Mouse (Mus musculus) heart, embryonic 13.5 days (tissue): ENCODE results near the gene Chordc1. TPM values are rescaled to one million over a fixed set of nuclear protein-coding genes. Genes with fewer than 3 reads are reported as not detected.
"Not testable (repeated sequence)": the region's sequence is repeated elsewhere in the genome, so short reads cannot be mapped to it uniquely, and the experiment has no call there.

Experiments used
- ATAC-seq: fragments of 200-750 bp; cut with Nextera tagmentation; 2 replicates; pipeline ENCODE4 v1.8.0; 2017; ENCODE audit warnings: moderate TSS enrichment; ENCODE audit not compliant: insufficient number of reproducible peaks, low FRiP score, low TSS enrichment; ENCODE audit errors: extremely low read depth
- H3K27ac ChIP-seq: fragments of 300-500 bp; sonication (generic); replicated peaks from 2 replicates; pipeline ENCODE4 v1.5.1; 2015; ENCODE audit warnings: moderate library complexity, mild to moderate bottlenecking, inconsistent platforms
- H3K27me3 ChIP-seq: fragments of 300-500 bp; sonication (generic); replicated peaks from 2 replicates; pipeline ENCODE4 v1.6.1; 2015; ENCODE audit warnings: mild to moderate bottlenecking, inconsistent platforms
- H3K36me3 ChIP-seq: fragments of 300-500 bp; sonication (generic); 2 replicates; pipeline ENCODE4 v1.6.1; 2015; ENCODE audit warnings: mild to moderate bottlenecking, inconsistent platforms
- H3K4me1 ChIP-seq: fragments of 300-500 bp; sonication (generic); 2 replicates; pipeline ENCODE4 v1.6.1; 2015; ENCODE audit warnings: inconsistent platforms
- H3K4me2 ChIP-seq: fragments of 300-500 bp; sonication (generic); 2 replicates; pipeline ENCODE4 v1.6.1; 2015; ENCODE audit warnings: inconsistent platforms, mild to moderate bottlenecking, moderate library complexity
- H3K4me3 ChIP-seq: fragments of 300-500 bp; sonication (generic); 2 replicates; pipeline ENCODE4 v1.5.1; 2015; ENCODE audit warnings: moderate library complexity, mild to moderate bottlenecking, inconsistent platforms
- H3K9ac ChIP-seq: fragments of 300-500 bp; sonication (generic); 2 replicates; pipeline ENCODE4 v1.6.1; 2015; ENCODE audit warnings: inconsistent platforms, mild to moderate bottlenecking, moderate library complexity
- H3K9me3 ChIP-seq: fragments of 300-500 bp; sonication (generic); 2 replicates; pipeline ENCODE4 v1.6.1; 2016; ENCODE audit warnings: inconsistent platforms
- WGBS: fragments of 180-500 bp; shearing (Covaris S2); methylation state at CpG from one replicate; pipeline ENCODE4 v1.1.7; 2015; ENCODE audit warnings: mixed read lengths; 5-methylcytosine and 5-hydroxymethylcytosine counted together
- polyA plus RNA-seq: library from polyadenylated mRNA; unstranded; fragments of >200 nt; fragmentation: Nextera tagmentation; extraction: Ambion mirVana; gene quantifications from 2 replicates; pipeline ENCODE4 v1.2.1, GENCODE M21; 2015

Chordc1 gene
- 61.5 and 80.9 TPM in 2 replicates for polyA plus RNA-seq

GRCm38 (mm10) chr9:18291571-18292429 is at the start of gene Chordc1:
Gene Chordc1 (plus strand): TSS chr9:18292125.
- WGBS, result 4% methylated on average over 49 of the region's 49 CpGs
- peak within 1 kb of the TSS; percentile 87 for H3K27ac ChIP-seq
- H3K4me1 ChIP-seq, result peaks cover 16% of the 10 kb centered on the region
- no peaks in the 10 kb centered on the region for H3K9me3 ChIP-seq
- peak within 1 kb of the TSS; percentile 89 for H3K4me3 ChIP-seq
- H3K4me2 ChIP-seq, result peak within 1 kb of the TSS; percentile 79
- peak; percentile 95 for ATAC-seq
- H3K9ac ChIP-seq, result peak within 1 kb of the TSS; percentile 97
- peaks cover 8% of the 10 kb centered on the region for H3K36me3 ChIP-seq
- no peaks in the 10 kb centered on the region for H3K27me3 ChIP-seq

GRCm38 (mm10) chr9:18275901-18276300 is 16.0 kb upstream of the Chordc1 start:
- Histone ChIP-seq H3K27ac (no peak overlapping the region), H3K4me1 (no peaks in the 10 kb centered on the region), H3K27me3 (no peaks in the 10 kb centered on the region), H3K36me3 (no peaks in the 10 kb centered on the region), H3K4me2 (no peak overlapping the region), H3K9ac (no peak overlapping the region), H3K9me3 (no peaks in the 10 kb centered on the region), H3K4me3 (no peak overlapping the region)
- 78% methylated on average over 1 of the region's 1 CpGs for WGBS
- ATAC-seq, result no peak

- no peaks in the 10 kb centered on the region for H3K27me3 ChIP-seq
- H3K4me1 ChIP-seq, result no peaks in the 10 kb centered on the region
- no peak overlapping the region for H3K27ac ChIP-seq
- no peak overlapping the region for H3K4me3 ChIP-seq
- ATAC-seq, result no peak
- WGBS, result 36% methylated on average over 2 of the region's 2 CpGs
- H3K36me3 ChIP-seq, result no peaks in the 10 kb centered on the region
- no peaks in the 10 kb centered on the region for H3K9me3 ChIP-seq
- no peak overlapping the region for H3K4me2 ChIP-seq
- no peak overlapping the region for H3K9ac ChIP-seq
These were observed 15.1 kb upstream of the Chordc1 start for GRCm38 (mm10) chr9:18276844-18277243.

- no peak for ATAC-seq
- Histone ChIP-seq H3K4me3 (no peak overlapping the region), H3K9me3 (no peaks in the 10 kb centered on the region), H3K4me2 (no peak overlapping the region), H3K4me1 (no peaks in the 10 kb centered on the region), H3K9ac (no peak overlapping the region), H3K27me3 (no peaks in the 10 kb centered on the region), H3K36me3 (no peaks in the 10 kb centered on the region), H3K27ac (no peak overlapping the region)
- WGBS, result 56% methylated on average over 1 of the region's 1 CpGs
These were observed 14.4 kb upstream of the Chordc1 start for GRCm38 (mm10) chr9:18277497-18277896.

- not testable (repeated sequence) for H3K27me3 ChIP-seq, ATAC-seq, H3K4me2 ChIP-seq, H3K27ac ChIP-seq, H3K36me3 ChIP-seq, H3K4me3 ChIP-seq, H3K9ac ChIP-seq, H3K9me3 ChIP-seq, H3K4me1 ChIP-seq
- WGBS, result 25% methylated on average over 5 of the region's 5 CpGs
These were observed 13.2 kb upstream of the Chordc1 start for GRCm38 (mm10) chr9:18278693-18279092.

GRCm38 (mm10) chr9:18292443-18292922 is 558 bp downstream of the Chordc1 start:
- H3K36me3 ChIP-seq, result peaks cover 13% of the 10 kb centered on the region
- peak overlapping the region; percentile 79 for H3K4me2 ChIP-seq
- H3K9ac ChIP-seq, result peak overlapping the region; percentile 97
- peaks cover 16% of the 10 kb centered on the region for H3K4me1 ChIP-seq
- H3K27me3 ChIP-seq, result no peaks in the 10 kb centered on the region
- no peaks in the 10 kb centered on the region for H3K9me3 ChIP-seq
- 0 out of 2 replicates have a peak, but pooled peaks have one; percentile 33 for ATAC-seq
- under 1% methylated on average over 24 of the region's 24 CpGs for WGBS
- peak overlapping the region; percentile 87 for H3K27ac ChIP-seq
- H3K4me3 ChIP-seq, result peak overlapping the region; percentile 89

GRCm38 (mm10) chr9:18293026-18293781 is 1.3 kb downstream of the Chordc1 start:
- H3K9ac ChIP-seq, result peak overlapping the region; percentile 97
- H3K9me3 ChIP-seq, result no peaks in the 10 kb centered on the region
- peak overlapping the region; percentile 89 for H3K4me3 ChIP-seq
- H3K27ac ChIP-seq, result no peak overlapping the region
- no peaks in the 10 kb centered on the region for H3K27me3 ChIP-seq
- H3K4me2 ChIP-seq, result peak overlapping the region; percentile 79
- no peak for ATAC-seq
- peaks cover 16% of the 10 kb centered on the region for H3K4me1 ChIP-seq
- 43% methylated on average over 6 of the region's 6 CpGs for WGBS
- H3K36me3 ChIP-seq, result peaks cover 20% of the 10 kb centered on the region

- peaks cover 68% of the 10 kb centered on the region for H3K36me3 ChIP-seq
- H3K27me3 ChIP-seq, result no peaks in the 10 kb centered on the region
- WGBS, result 75% methylated on average over 6 of the region's 6 CpGs
- H3K4me3 ChIP-seq, result no peak overlapping the region
- peaks cover 11% of the 10 kb centered on the region for H3K4me1 ChIP-seq
- no peaks in the 10 kb centered on the region for H3K9me3 ChIP-seq
- no peak overlapping the region for H3K9ac ChIP-seq
- no peak overlapping the region for H3K27ac ChIP-seq
- no peak overlapping the region for H3K4me2 ChIP-seq
- no peak for ATAC-seq
These were observed 6.4 kb downstream of the Chordc1 start for GRCm38 (mm10) chr9:18298301-18298700.

- ATAC-seq, result no peak
- Histone ChIP-seq H3K9me3 (no peaks in the 10 kb centered on the region), H3K9ac (no peak overlapping the region), H3K4me2 (no peak overlapping the region), H3K27ac (no peak overlapping the region), H3K36me3 (peaks cover 45% of the 10 kb centered on the region), H3K4me3 (no peak overlapping the region), H3K27me3 (no peaks in the 10 kb centered on the region), H3K4me1 (no peaks in the 10 kb centered on the region)
- WGBS, result 78% methylated on average over 3 of the region's 3 CpGs
These were observed 28.1 kb downstream of the Chordc1 start for GRCm38 (mm10) chr9:18319990-18320389.
